Mouse (Mus musculus) T-helper 17 cell (primary cell): Measurements from ENCODE around the gene Olfr1373.

Experiments used
- in situ Hi-C, 2 experiments: fragments of 300-600 bp; cut with MboI, MseI; formaldehyde crosslinking; loops; 1 replicate in 1 of 2; 2 replicates in 1 of 2; pipeline ENCODE4 v1.15.1; 2025; ENCODE audit warnings: high pct_unique_total_duplicates in 2 of 2

Olfr1373 gene

GRCm38 (mm10) chr11:52106438-52106837 is 38.9 kb downstream of the Olfr1373 start:
- in situ Hi-C loops, result no loop called here

GRCm38 (mm10) chr11:52106037-52106436 is 39.3 kb downstream of the Olfr1373 start:
- in situ Hi-C loops, result no loop called here

GRCm38 (mm10) chr11:52105503-52105902 is 39.8 kb downstream of the Olfr1373 start:
- in situ Hi-C loops, result no loop called here

- in situ Hi-C loops, result no loop called here
These were observed 42.4 kb downstream of the Olfr1373 start for GRCm38 (mm10) chr11:52102977-52103376.

GRCm38 (mm10) chr11:52099771-52100219 is 45.5 kb downstream of the Olfr1373 start:
- in situ Hi-C loops, result no loop called here

GRCm38 (mm10) chr11:52099031-52099761 is 46.1 kb downstream of the Olfr1373 start:
- in situ Hi-C loops, result no loop called here

- in situ Hi-C loops, result no loop called here
These were observed 46.9 kb downstream of the Olfr1373 start, which contains the start of gene Ppp2ca for GRCm38 (mm10) chr11:52098398-52098946. TSS of gene Ppp2ca (plus strand) at chr11:52098681.

- in situ Hi-C loops, result no loop called here
These were observed 47.7 kb downstream of the Olfr1373 start for GRCm38 (mm10) chr11:52097596-52097995.

- in situ Hi-C loops, result no loop called here
These were observed 48.3 kb downstream of the Olfr1373 start for GRCm38 (mm10) chr11:52097016-52097415.
